Mouse (Mus musculus) intestine, postnatal 0 days (tissue): ENCODE measurements around the gene Top3a. TPM values are rescaled to one million over a fixed set of nuclear protein-coding genes. Genes with fewer than 3 reads are reported as not detected.
A peak's percentile ranks its signal among the peaks of the same experiment; 100 is the strongest.

Experiments
- ATAC-seq: fragments of 200-750 bp; cut with Nextera tagmentation; 2 replicates; pipeline ENCODE4 v1.8.0; 2017; ENCODE audit warnings: mild to moderate bottlenecking, moderate TSS enrichment, moderate library complexity
- H3K27ac ChIP-seq: fragments of 300-500 bp; sonication (generic); 2 replicates; pipeline ENCODE4 v1.5.1; 2014; ENCODE audit warnings: mild to moderate bottlenecking, low read depth, low read length, moderate library complexity
- H3K27me3 ChIP-seq: fragments of 300-500 bp; sonication (generic); replicated peaks from 2 replicates; pipeline ENCODE4 v1.6.1; 2014; ENCODE audit warnings: low read length, mixed read lengths; ENCODE audit not compliant: control insufficient read depth, insufficient read depth
- H3K36me3 ChIP-seq: fragments of 300-500 bp; sonication (generic); 2 replicates; pipeline ENCODE4 v1.6.1; 2014; ENCODE audit warnings: mild to moderate bottlenecking, moderate library complexity; ENCODE audit not compliant: control insufficient read depth, insufficient read depth
- H3K4me1 ChIP-seq: fragments of 300-500 bp; sonication (generic); replicated peaks from 2 replicates; pipeline ENCODE4 v1.6.1; 2014; ENCODE audit warnings: antibody characterized with exemption, low read length, mixed read lengths; ENCODE audit not compliant: control insufficient read depth, insufficient read depth
- H3K4me2 ChIP-seq: fragments of 300-500 bp; sonication (generic); replicated peaks from 2 replicates; pipeline ENCODE4 v1.6.1; 2014; ENCODE audit warnings: low read depth, mild to moderate bottlenecking, moderate library complexity
- H3K4me3 ChIP-seq: fragments of 300-500 bp; sonication (generic); 2 replicates; pipeline ENCODE4 v1.5.1; 2014; ENCODE audit warnings: low read depth, low read length
- H3K9ac ChIP-seq: fragments of 300-500 bp; sonication (generic); 2 replicates; pipeline ENCODE4 v1.6.1; 2014; ENCODE audit warnings: mild to moderate bottlenecking, low read depth, low read length
- H3K9me3 ChIP-seq: fragments of 300-500 bp; sonication (generic); 2 replicates; pipeline ENCODE4 v1.6.1; 2016; ENCODE audit warnings: mixed run types; ENCODE audit not compliant: control insufficient read depth
- CTCF ChIP-seq: sonication (generic); IDR thresholded peaks from 2 replicates; pipeline ENCODE4 v1.5.1; 2016; ENCODE audit warnings: low read depth, mild to moderate bottlenecking, control low read depth, antibody characterized with exemption, moderate library complexity
- WGBS: fragments of 180-500 bp; shearing (Covaris S2); extraction: QIAGEN DNeasy Blood & Tissue Kit; methylation state at CpG from one replicate; pipeline ENCODE4 v1.1.7; 2014; 5-methylcytosine and 5-hydroxymethylcytosine counted together
- polyA plus RNA-seq: library from polyadenylated mRNA; unstranded; fragments of >200 nt; fragmentation: Nextera tagmentation; extraction: Ambion mirVana; gene quantifications from 2 replicates; pipeline ENCODE4 v1.2.1, GENCODE M21; 2015

Gene Top3a
- polyA plus RNA-seq, 1 experiment from 2014 or later = 3.2 TPM

DNA sequence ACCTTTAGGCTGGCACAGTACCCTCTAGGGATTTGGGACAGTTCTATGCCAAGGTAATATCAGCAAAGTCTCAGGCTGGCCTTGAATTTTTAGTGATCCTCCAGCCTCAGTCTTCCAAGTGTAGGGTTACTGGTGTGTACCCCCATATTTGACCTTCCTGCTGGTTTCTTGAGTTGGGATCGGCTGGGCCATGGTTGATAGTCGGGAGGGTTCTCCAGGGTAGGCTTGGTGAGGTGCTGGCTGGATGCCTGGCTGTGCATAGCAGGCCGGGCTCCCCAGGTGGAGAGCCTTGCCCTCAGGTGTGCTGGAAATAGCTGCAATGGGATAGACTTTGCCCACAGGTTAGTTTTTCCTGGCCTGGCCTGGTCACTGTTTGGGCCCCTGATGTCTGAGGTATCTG is 71.9 kb downstream of the Top3a start:
- no peak for TF ChIP-seq CTCF
- no peak overlapping the region for H3K4me2 ChIP-seq
- no peak overlapping the region for H3K4me3 ChIP-seq
- ATAC-seq = no peak
- H3K36me3 ChIP-seq = peaks cover 58% of the 10 kb centered on the region
- WGBS = 87% methylated on average over 3 of the region's 3 CpGs
- no peaks in the 10 kb centered on the region for H3K27me3 ChIP-seq
- no peak overlapping the region for H3K9ac ChIP-seq
- no peak overlapping the region for H3K27ac ChIP-seq
- H3K4me1 ChIP-seq = peaks cover 5% of the 10 kb centered on the region
- no peaks in the 10 kb centered on the region for H3K9me3 ChIP-seq

DNA sequence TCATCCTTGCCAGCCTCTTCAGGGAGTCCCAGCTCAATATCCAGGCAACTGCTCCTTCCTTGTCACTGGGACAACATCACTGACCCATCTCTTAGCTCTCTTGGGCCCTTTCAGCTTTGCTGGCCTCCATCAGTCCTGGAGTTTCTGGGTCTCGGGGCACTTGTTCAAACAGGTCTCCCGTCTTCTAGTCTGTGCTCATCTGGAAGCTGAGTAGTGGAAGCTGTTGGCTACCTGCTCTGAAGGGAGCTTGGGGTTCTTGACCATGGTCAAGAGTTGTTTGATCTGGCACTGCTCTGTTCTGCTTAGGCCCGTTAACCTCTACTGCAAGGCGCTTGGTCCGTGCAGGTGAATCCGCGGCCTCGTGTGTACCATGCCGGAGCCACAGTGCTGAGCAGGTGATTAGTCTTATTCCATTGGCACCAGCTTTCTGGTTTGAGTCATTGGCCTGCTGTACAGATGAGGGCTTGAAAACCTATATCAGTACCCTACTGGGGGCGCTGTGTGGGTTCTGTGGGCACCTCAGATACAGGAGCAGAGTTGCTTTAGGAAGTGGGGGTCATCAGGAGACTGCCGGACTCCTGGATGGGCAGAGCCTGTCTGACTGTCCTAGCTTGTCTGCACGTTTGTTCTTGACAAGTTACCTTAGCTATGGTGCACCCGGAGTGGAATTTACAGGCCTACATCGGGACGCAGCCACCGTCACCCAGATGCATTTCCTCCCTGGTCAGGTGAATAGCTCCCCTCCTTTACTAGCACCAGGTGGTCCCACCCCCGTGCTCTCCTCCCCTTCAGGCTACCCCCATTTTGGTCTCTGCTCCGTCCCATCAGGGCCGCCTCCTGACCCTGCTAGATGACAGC is 72.9 kb downstream of the Top3a start:
- 91% methylated on average over 19 of the region's 19 CpGs for WGBS
- no peak for TF ChIP-seq CTCF
- Histone ChIP-seq H3K4me3 (no peak overlapping the region), H3K27ac (no peak overlapping the region), H3K9me3 (no peaks in the 10 kb centered on the region), H3K4me1 (peaks cover 5% of the 10 kb centered on the region), H3K4me2 (no peak overlapping the region), H3K27me3 (no peaks in the 10 kb centered on the region), H3K9ac (no peak overlapping the region), H3K36me3 (peaks cover 48% of the 10 kb centered on the region)
- ATAC-seq = no peak

DNA sequence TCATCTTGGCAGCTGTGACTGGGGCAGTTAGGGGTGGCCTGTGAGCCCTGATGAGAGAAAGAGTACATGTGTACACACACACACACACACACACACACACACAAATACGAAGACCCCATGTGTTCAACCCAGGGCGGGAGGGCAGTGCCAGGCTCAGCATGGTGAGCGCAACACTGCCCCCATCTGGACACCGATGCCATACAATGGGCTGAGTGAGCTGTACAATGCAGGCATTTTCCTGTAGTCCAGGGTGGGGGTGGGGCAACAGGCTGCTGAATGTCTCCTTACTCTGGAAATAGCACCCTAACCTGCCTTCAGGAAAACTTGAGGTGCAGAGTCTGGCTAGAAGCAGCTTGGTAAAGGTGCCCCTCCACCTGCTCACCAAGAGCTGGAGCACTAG is 74.0 kb downstream of the Top3a start:
- Histone ChIP-seq H3K27me3 (no peaks in the 10 kb centered on the region), H3K9ac (no peak overlapping the region), H3K4me1 (peaks cover 10% of the 10 kb centered on the region), H3K9me3 (no peaks in the 10 kb centered on the region), H3K36me3 (peaks cover 37% of the 10 kb centered on the region), H3K27ac (no peak overlapping the region), H3K4me3 (no peak overlapping the region), H3K4me2 (no peak overlapping the region)
- 47% methylated on average over 4 of the region's 4 CpGs for WGBS
- no peak for ATAC-seq
- peak; percentile 86 for TF ChIP-seq CTCF

DNA sequence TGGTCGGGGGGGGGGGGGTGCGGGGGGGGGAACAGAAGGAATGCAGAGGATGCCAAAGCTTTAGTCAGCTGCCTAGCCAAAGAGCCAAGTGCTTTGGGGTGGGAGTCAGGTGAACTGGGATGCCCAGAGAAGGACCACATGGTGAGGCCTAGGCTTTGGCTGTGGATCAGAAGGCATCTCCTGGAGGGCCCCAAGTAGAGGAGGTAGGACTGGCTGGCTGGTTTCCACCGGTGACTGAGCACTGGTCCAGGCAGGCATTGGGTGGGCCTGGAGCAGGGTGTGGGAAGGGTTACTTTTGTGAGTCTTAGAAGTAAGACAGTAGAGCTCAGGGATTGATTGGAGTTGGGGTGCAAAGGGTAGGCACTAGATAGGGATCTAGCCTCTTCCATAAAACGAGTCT is 75.6 kb downstream of the Top3a start:
- Histone ChIP-seq H3K9me3 (no peaks in the 10 kb centered on the region), H3K4me2 (no peak overlapping the region), H3K36me3 (peaks cover 22% of the 10 kb centered on the region), H3K4me3 (no peak overlapping the region), H3K4me1 (peaks cover 10% of the 10 kb centered on the region), H3K27ac (no peak overlapping the region), H3K27me3 (no peaks in the 10 kb centered on the region), H3K9ac (no peak overlapping the region)
- ATAC-seq = no peak
- WGBS = 89% methylated on average over 2 of the region's 4 CpGs
- TF ChIP-seq CTCF = no peak

DNA sequence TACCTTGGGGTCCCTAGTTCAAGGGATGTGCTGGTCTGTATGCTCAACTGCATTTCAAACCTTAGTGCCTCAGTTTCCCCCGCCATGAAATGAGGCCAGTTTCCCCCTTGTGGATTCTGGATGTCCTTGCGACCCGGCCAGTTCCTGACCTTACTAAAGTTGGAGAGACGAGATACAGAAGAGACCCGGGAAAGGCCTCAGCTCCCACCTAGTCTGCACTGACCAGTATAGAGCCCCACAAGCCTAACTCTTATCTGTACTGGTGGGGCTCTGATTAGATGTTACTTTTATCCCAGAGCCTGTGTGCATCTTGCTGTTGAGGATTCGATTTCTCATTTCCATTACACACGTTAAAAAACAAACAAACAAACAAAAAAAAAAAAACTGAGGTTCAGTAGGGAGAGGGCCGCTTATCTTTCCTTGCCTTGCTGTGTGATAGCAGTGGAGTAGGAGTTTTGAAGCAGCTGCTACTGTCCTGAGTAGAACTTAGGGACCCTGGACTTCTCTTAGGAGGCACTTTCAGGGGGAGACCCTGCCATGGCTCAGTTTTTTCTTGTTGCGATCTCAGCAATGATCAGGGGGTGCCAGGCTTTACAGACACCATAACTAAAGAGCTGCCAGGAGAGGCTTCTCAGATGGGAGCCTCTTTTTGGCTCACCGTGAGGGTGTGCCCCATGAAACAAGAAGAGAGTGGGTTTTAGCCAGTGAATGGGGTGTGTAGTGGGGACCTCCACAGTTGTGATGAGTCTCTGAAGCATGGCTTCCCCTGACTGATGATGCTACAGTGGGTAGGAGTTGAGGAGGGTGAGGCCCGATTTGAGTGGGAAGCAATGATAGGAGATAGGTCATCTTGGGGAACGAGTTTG is 76.6 kb downstream of the Top3a start:
- 24% methylated on average over 12 of the region's 12 CpGs for WGBS

DNA sequence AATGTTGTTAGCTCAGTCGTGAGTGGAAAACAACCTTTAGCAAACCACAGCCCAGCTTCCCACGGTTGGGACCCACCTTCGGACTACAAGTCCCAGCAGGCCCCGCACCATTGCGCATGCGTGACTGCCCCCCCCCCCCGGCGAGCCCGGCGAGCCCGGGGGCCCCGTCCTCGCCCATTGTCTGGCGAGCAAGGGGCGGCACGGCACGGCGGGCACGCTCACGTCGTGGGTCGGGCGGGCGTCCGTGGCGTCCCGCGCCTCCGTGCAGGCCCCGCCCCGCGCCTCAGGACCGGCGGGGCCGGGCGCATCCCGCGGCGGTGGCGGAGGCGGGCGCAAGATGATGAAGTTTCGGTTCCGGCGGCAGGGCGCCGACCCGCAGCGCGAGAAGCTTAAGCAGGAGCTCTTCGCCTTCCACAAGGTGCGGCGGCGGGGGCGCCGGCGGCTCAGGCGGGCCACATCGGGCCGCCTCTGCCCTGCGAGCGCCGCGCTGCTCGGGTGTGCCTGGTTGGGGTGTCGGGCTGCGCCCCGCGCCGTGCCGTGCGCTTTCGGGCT is 77.6 kb downstream of the Top3a start, which contains the start of gene Llgl1:
Gene Llgl1 (plus strand): TSS at position 200 of the 552 bp plus-strand sequence.
- Histone ChIP-seq H3K9ac (peak within 1 kb of the TSS; percentile 87), H3K27me3 (no peaks in the 10 kb centered on the region), H3K9me3 (no peaks in the 10 kb centered on the region), H3K4me3 (peak within 1 kb of the TSS; percentile 92), H3K4me2 (peak within 1 kb of the TSS; percentile 83), H3K36me3 (peaks cover 4% of the 10 kb centered on the region; the same call in 1 of the 2 replicates), H3K27ac (peak within 1 kb of the TSS; percentile 66), H3K4me1 (peaks cover 10% of the 10 kb centered on the region)
- no peak for TF ChIP-seq CTCF
- under 1% methylated on average over 65 of the region's 73 CpGs for WGBS
- ATAC-seq = peak; percentile 91

More for the DNA sequence above, 76.6 kb downstream of the Top3a start:
- peaks cover 11% of the 10 kb centered on the region; the same call in 1 of the 2 replicates for H3K36me3 ChIP-seq
- peak overlapping the region; percentile 83 for H3K4me2 ChIP-seq
- H3K9me3 ChIP-seq = no peaks in the 10 kb centered on the region
- peaks cover 10% of the 10 kb centered on the region for H3K4me1 ChIP-seq
- no peaks in the 10 kb centered on the region for H3K27me3 ChIP-seq
- TF ChIP-seq CTCF = no peak
- peak overlapping the region; percentile 87 for H3K9ac ChIP-seq
- H3K27ac ChIP-seq = no peak overlapping the region
- ATAC-seq = no peak
- H3K4me3 ChIP-seq = peak overlapping the region; percentile 92
